Mouse (Mus musculus) lung, postnatal 0 days (tissue): ENCODE measurements around the gene Vmn1r203. TPM values are rescaled to one million over a fixed set of nuclear protein-coding genes. Genes with fewer than 3 reads are reported as not detected.
"Not testable (repeated sequence)": the region's sequence is repeated elsewhere in the genome, so short reads cannot be mapped to it uniquely, and the experiment has no call there.

Experiments
- ATAC-seq: fragments of 200-750 bp; cut with Nextera tagmentation; 2 replicates; pipeline ENCODE4 v1.8.0; 2017; ENCODE audit warnings: moderate library complexity
- DNase-seq: peaks from one replicate; pipeline ENCODE4 v3.0.0-alpha.2; 2016; ENCODE audit warnings: low spot score
- H3K27ac ChIP-seq: fragments of 300-500 bp; sonication (generic); 2 replicates; pipeline ENCODE4 v1.5.1; 2014; ENCODE audit warnings: antibody characterized with exemption, mild to moderate bottlenecking, low read length, mixed read lengths
- H3K27me3 ChIP-seq: fragments of 300-500 bp; sonication (generic); replicated peaks from 2 replicates; pipeline ENCODE4 v1.6.1; 2014; ENCODE audit warnings: low read length, mixed read lengths; ENCODE audit not compliant: insufficient read depth
- H3K36me3 ChIP-seq: fragments of 300-500 bp; sonication (generic); 2 replicates; pipeline ENCODE4 v1.6.1; 2014; ENCODE audit warnings: low read length, mixed read lengths; ENCODE audit not compliant: insufficient read depth
- H3K4me1 ChIP-seq: fragments of 300-500 bp; sonication (generic); 2 replicates; pipeline ENCODE4 v1.6.1; 2014; ENCODE audit warnings: antibody characterized with exemption, low read depth, low read length, mixed read lengths; ENCODE audit not compliant: insufficient read depth
- H3K4me2 ChIP-seq: fragments of 300-500 bp; sonication (generic); replicated peaks from 2 replicates; pipeline ENCODE4 v1.6.1; 2014; ENCODE audit warnings: low read depth, mild to moderate bottlenecking, low read length, moderate library complexity, mixed read lengths
- H3K4me3 ChIP-seq: fragments of 300-500 bp; sonication (generic); 2 replicates; pipeline ENCODE4 v1.5.1; 2014; ENCODE audit warnings: low read depth, low read length
- H3K9ac ChIP-seq: fragments of 300-500 bp; sonication (generic); replicated peaks from 2 replicates; pipeline ENCODE4 v1.6.1; 2014; ENCODE audit warnings: low read depth, mild to moderate bottlenecking
- H3K9me3 ChIP-seq: fragments of 300-500 bp; sonication (generic); 2 replicates; pipeline ENCODE4 v1.6.1; 2016; ENCODE audit warnings: low read length, mixed read lengths
- CTCF ChIP-seq: IDR thresholded peaks from 2 replicates; pipeline ENCODE4 v1.5.1; 2016; ENCODE audit warnings: antibody characterized with exemption, mild to moderate bottlenecking
- EP300 ChIP-seq: IDR thresholded peaks from 2 replicates; pipeline ENCODE4 v1.6.1; 2016; ENCODE audit warnings: antibody characterized with exemption, mild to moderate bottlenecking, control low read depth
- WGBS: fragments of 180-500 bp; shearing (Covaris S2); extraction: QIAGEN DNeasy Blood & Tissue Kit; methylation state at CpG from one replicate; pipeline ENCODE4 v1.1.7; 2014; 5-methylcytosine and 5-hydroxymethylcytosine counted together
- polyA plus RNA-seq: library from polyadenylated mRNA; unstranded; fragments of >200 nt; fragmentation: Nextera tagmentation; extraction: Ambion mirVana; gene quantifications from 2 replicates; pipeline ENCODE4 v1.2.1, GENCODE M21; 2015

Gene Vmn1r203
- not detected in 2 replicates for polyA plus RNA-seq

- no peaks in the 10 kb centered on the region for H3K9me3 ChIP-seq
- H3K4me2 ChIP-seq: no peak within 1 kb of the TSS
- H3K36me3 ChIP-seq: no peaks in the 10 kb centered on the region
- H3K4me3 ChIP-seq: no peak within 1 kb of the TSS
- no peak for DNase-seq
- no peak within 1 kb of the TSS for H3K27ac ChIP-seq
- ATAC-seq: no peak
- no peaks in the 10 kb centered on the region for H3K27me3 ChIP-seq
- H3K4me1 ChIP-seq: no peaks in the 10 kb centered on the region
- TF ChIP-seq CTCF: no peak
- no peak for TF ChIP-seq EP300
- no peak within 1 kb of the TSS for H3K9ac ChIP-seq
Observed at GRCm38 (mm10) chr13:22517814-22518213, at the start of gene Vmn1r203. Gene Vmn1r203 (plus strand): TSS chr13:22518114.

GRCm38 (mm10) chr13:22471623-22472022, 46.3 kb upstream of the Vmn1r203 start, which contains the start of gene Vmn1r201:
Gene Vmn1r201 (plus strand): TSS chr13:22471923.
- no peaks in the 10 kb centered on the region for H3K27me3 ChIP-seq
- H3K4me3 ChIP-seq: no peak within 1 kb of the TSS
- no peak within 1 kb of the TSS for H3K9ac ChIP-seq
- H3K36me3 ChIP-seq: no peaks in the 10 kb centered on the region
- no peak for ATAC-seq
- no peaks in the 10 kb centered on the region for H3K9me3 ChIP-seq
- WGBS: 39% methylated on average over 1 of the region's 1 CpGs
- no peak within 1 kb of the TSS for H3K27ac ChIP-seq
- no peak for TF ChIP-seq EP300
- no peak for TF ChIP-seq CTCF
- no peak within 1 kb of the TSS for H3K4me2 ChIP-seq
- no peak for DNase-seq
- no peaks in the 10 kb centered on the region for H3K4me1 ChIP-seq

DNA sequence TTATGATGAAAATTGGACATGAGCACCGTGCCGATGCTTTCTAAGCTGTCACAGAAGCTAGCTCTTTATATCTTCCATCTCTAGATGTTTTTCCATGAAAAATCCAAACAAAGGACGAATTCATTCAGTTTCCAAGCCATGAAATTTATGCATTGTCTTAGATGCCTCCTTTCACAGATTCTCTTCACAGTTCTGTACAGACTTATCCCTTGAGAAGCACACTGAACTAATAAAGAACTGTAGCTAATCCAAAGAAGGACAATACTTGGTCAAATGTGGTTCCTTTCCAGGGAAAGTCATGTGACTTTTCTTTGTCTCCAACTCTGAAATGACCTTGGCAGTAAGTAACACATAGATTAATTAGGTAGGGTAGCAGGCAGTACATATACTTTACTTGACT, 15.5 kb upstream of the Vmn1r203 start:
- DNase-seq (no peak), ATAC-seq (no peak)
- Histone ChIP-seq H3K36me3 (no peaks in the 10 kb centered on the region), H3K27ac (no peak overlapping the region), H3K4me3 (no peak overlapping the region), H3K9ac (no peak overlapping the region), H3K9me3 (no peaks in the 10 kb centered on the region), H3K4me1 (no peaks in the 10 kb centered on the region), H3K27me3 (no peaks in the 10 kb centered on the region), H3K4me2 (no peak overlapping the region)
- TF ChIP-seq EP300: no peak
- WGBS: 67% methylated on average over 3 of the region's 3 CpGs

GRCm38 (mm10) chr13:22505281-22505680, 12.6 kb upstream of the Vmn1r203 start, which contains the start of gene Vmn1r202:
Gene Vmn1r202 (minus strand): TSS chr13:22505381.
- no peak within 1 kb of the TSS for H3K27ac ChIP-seq
- no peak within 1 kb of the TSS for H3K9ac ChIP-seq
- H3K9me3 ChIP-seq: no peaks in the 10 kb centered on the region
- H3K27me3 ChIP-seq: no peaks in the 10 kb centered on the region
- H3K4me1 ChIP-seq: no peaks in the 10 kb centered on the region
- H3K36me3 ChIP-seq: no peaks in the 10 kb centered on the region
- DNase-seq (no peak), ATAC-seq (no peak)
- H3K4me3 ChIP-seq: no peak within 1 kb of the TSS
- no peak for TF ChIP-seq EP300
- TF ChIP-seq CTCF: no peak
- H3K4me2 ChIP-seq: no peak within 1 kb of the TSS

DNA sequence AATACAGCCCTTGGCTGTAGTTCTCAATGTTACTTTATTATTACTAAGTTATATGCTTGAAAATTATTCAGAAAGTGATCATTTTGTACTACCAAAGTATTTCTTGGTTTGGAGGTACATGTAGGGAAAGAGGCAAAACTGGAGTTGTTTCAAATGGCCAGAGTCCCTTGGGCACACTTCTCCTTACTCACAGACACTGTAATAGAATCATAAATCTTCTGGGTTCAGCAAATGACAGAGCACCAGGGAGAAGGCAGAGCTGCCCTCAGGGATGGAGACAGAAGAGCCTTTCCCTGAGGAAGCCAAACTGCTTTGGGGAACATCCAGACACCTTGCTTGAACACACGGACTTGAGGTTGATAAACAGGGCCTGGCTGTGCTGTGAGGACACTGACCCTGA, 35.0 kb downstream of the Vmn1r203 start, which contains the start of gene Vmn1r204:
Gene Vmn1r204, plus strand, starts transcription at position 301 of the 400 bp plus-strand sequence.
- not testable (repeated sequence) for H3K4me3 ChIP-seq, H3K27me3 ChIP-seq, H3K36me3 ChIP-seq, ATAC-seq, H3K4me1 ChIP-seq, DNase-seq, H3K4me2 ChIP-seq, H3K27ac ChIP-seq, H3K9ac ChIP-seq, H3K9me3 ChIP-seq
- 47% methylated on average over 1 of the region's 1 CpGs for WGBS

- not testable (repeated sequence) for H3K36me3 ChIP-seq, ATAC-seq, H3K4me3 ChIP-seq, H3K4me1 ChIP-seq, H3K9me3 ChIP-seq, H3K27ac ChIP-seq, H3K9ac ChIP-seq, H3K4me2 ChIP-seq, DNase-seq, H3K27me3 ChIP-seq
- 72% methylated on average over 3 of the region's 3 CpGs for WGBS
Observed at GRCm38 (mm10) chr13:22574911-22575310, 57.0 kb downstream of the Vmn1r203 start.

Other genes starting within 250 kb of the Vmn1r203 start
- not detected in 2 replicates for gene Vmn1r195, start 247.6 kb upstream of the Vmn1r203 start, polyA plus RNA-seq
- not detected in 2 replicates for gene Vmn1r196, start 228.2 kb upstream of the Vmn1r203 start, polyA plus RNA-seq
- gene Vmn1r197, start 193.5 kb upstream of the Vmn1r203 start, polyA plus RNA-seq: not detected in 2 replicates
- gene Vmn1r198, start 167.8 kb upstream of the Vmn1r203 start, polyA plus RNA-seq: not detected in 2 replicates
- not detected in 2 replicates for gene Vmn1r199, start 138.3 kb upstream of the Vmn1r203 start, polyA plus RNA-seq
- gene Vmn1r200, start 127.7 kb upstream of the Vmn1r203 start, polyA plus RNA-seq: not detected in 2 replicates
- gene Vmn1r201, start 46.2 kb upstream of the Vmn1r203 start, polyA plus RNA-seq: not detected in 2 replicates
- not detected in 2 replicates for gene Vmn1r202, start 12.7 kb upstream of the Vmn1r203 start, polyA plus RNA-seq
- not detected in 2 replicates for gene Vmn1r204, start 35.1 kb downstream of the Vmn1r203 start, polyA plus RNA-seq
- not detected in 2 replicates for gene Vmn1r205, start 74.9 kb downstream of the Vmn1r203 start, polyA plus RNA-seq
- not detected in 2 replicates for gene Vmn1r206, start 106.1 kb downstream of the Vmn1r203 start, polyA plus RNA-seq
- gene Vmn1r207-ps, start 211.5 kb downstream of the Vmn1r203 start, polyA plus RNA-seq: not detected in 2 replicates